Mouse (Mus musculus) NIH3T3 (cell line): ENCODE results near the gene Celsr1.

Experiments used
- DNase-seq: peaks from one replicate; pipeline ENCODE4 v3.0.0-alpha.2; 2012; ENCODE audit warnings: low read depth

Celsr1 gene

DNA sequence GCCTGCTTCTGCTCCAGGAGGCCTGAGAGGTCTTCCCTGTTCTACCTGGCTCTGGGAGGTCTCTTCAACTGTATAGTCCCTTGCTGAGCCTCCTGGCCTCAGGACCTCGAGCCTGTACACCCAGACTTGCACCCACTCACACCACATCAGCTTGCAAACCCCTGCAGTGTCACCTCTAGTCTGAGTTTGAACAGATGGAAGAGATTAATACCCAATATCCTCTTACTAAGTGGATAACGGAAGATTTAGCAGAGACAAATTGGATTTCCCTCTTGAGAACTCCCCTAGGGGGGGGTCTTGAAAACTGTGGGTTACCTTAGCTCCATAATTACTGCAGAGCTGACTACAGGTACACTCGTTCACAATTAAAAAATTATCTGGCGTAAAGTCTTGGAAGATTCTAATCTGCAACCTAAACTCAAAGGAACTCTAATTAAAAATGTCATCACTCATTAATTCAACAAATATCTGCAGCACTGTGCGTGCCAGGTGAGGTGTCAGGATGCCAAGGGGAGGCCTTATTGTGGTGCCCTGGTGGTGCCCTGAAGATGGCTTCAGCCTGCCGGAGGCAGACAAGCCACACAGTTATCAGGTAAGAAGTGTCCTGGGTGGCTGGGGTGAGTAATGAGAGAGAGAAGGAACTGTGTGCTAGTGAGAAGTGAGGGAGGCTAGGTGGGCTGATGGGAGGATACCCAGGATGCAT, 38.5 kb downstream of the Celsr1 start:
- no peak for DNase-seq

DNA sequence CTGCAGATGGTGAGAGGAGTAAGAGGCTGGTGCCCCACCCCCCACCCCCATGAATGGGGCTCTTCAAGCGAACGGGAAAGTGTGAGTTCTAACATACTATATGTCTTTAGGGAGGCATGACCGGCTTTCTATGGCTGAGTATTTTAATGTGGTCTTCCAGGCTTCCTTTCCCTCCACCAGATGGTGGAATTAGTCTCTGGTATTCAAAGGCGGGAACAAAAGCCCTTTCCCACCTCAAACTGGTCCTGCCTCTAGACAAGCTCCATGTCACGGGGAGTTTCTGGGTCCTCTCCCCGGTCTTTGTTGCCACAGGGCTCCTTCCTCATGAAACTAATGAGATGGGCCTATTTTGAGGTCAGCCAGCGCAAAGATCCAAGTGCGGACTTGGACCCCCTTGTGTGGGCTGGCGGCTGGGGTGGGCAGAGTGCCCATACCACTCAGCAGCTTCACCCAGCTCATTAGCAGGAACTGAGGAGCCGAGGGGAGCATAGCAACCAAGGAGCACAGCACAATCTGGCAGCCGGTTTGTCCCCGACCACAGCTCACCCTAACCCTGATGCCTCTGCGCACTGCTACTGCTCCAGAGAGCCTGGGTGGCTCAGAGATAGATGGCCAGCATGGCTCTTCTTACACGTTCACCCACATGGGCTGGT, 39.5 kb downstream of the Celsr1 start:
- DNase-seq, result no peak

DNA sequence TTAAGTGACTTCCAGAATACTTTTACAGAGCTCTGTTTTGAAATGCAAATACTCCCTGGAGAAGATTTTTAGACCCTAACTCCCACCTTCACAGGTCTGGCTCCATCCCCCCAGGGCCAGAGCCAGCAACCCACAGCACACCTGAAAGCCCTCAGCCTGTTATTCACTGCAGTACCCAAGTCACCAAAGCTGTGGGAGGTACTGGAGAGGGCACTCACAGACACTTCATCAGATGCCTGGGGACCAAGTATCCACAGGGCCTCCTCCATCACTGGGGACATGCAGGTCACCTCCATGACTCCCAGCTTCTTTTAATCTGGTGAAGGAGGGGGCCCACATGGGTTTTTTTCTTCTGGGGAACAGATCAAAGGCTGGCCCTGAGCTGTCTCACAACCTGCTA, 40.2 kb downstream of the Celsr1 start:
- DNase-seq, result no peak

DNA sequence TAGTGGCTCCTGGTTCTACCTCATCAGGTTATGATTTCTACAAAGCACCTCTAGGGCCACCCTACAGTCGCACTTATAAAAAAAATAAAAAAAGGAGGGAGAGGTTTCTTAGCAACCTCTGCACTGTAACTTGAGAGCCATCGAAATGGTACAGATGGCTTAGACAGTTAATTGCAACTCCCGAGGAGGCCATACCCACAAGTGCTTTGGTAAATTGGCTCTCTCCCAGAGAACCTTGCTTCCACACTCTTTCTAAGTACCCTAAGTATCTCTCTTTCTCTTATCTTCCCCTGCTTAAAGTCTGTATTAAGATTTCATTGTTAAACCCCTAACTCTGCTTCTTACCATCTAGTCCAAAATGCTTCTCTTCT, 41.5 kb downstream of the Celsr1 start:
- no peak for DNase-seq

DNA sequence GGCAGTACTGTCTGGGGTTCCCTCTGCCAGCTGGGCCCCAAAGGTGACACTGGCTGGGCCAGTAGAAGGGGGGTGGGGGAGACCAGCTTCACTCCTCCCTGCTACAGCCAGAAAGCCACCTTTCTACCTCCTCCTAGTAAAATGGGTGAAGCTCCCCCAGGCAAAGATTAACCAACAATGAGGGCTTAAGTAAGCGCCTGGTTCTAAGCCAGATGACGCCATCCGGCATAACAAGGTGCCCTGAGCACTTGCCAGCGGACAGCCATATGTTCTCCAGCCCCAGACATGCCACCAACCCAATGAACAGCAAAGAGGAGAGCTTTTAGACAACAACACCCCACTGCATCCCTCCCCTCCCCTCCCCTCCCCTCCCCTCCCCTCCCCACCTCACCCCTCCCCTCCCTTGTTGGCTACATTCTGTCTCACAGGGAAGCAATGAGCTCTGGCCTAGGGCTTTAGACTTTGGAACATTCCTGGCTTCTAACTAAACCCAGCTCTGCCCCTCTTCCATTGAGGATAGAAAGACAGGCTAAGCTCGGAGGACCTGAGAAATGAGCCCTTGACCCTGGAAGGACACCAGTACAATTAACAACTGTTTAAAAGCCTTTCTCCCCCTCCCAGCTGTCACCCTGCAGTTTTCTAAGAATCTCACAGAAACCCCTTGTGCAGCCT, 42.0 kb downstream of the Celsr1 start:
- DNase-seq, result peak; percentile 73

DNA sequence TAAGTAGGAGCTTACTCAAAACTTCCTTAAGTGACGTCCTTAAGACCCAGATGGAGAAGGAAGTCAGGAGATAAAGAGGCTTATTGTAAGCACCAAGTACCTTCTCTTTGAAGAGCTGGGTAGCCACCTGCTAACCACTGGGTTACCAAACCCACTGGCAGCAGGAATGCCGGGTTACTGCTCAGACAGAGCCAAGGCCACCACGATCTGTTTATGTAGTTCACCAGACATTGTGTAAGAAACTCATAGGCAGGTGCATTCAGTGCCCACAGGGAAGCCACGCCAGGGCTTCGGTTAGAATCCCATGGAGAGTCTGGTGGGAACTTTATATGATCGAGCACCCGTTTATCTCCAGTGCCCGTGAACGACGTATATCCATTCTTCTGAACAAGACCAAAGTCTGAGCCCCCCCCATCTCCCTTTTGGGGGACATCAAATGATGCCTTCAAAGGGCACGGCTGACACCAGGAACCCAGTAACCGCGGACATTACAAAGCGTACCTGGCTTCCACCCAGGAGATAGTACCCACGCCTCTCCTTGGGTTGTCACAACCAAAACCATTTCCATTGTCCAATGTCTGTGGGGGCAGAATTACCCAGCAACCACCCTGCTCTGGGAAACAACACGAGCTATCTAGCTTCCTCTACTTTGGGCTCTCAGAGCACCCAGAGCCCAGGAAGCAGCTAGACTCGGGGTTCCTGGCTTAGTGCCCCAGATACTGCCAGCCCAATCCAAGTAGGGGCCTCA, 42.7 kb downstream of the Celsr1 start:
- no peak for DNase-seq

DNA sequence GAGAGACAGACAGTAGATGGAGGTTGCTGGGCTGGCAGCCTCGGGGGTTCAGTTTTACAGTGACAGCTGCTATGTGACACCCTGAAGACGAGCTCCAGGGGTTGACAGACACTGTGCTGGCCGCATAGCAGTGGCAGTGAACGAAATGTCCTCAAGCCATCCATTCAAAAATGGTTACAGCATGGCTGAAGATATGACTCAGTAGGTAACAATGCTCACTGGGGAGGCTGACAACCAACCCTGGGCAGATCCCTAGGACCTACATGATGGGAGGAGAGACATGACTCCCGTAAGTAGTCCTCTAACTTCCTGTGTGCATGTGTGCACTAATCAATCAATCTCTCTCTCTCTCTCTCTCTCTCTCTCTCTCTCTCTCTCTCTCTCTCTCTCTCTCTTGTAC, 45.7 kb downstream of the Celsr1 start:
- DNase-seq, result peak; percentile 8

DNA sequence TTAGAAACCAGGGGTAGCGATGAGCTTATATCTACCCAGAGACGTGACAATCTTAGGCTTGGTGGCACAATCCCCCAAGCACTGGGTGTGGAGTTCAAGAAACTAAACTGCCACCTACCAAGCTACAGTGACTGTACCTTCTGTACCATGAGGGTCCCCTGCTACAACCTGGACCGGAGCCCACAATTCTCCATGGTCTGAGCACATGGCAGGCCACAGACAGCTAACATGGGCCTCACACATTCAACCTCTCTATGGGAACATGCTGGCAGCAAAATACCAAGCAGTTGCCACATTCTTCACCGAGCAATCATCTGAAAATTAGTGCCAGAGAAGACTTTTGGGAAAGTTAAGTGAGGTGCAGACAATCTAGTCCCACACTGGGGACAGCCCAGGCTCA, 47.4 kb downstream of the Celsr1 start:
- DNase-seq, result no peak

DNA sequence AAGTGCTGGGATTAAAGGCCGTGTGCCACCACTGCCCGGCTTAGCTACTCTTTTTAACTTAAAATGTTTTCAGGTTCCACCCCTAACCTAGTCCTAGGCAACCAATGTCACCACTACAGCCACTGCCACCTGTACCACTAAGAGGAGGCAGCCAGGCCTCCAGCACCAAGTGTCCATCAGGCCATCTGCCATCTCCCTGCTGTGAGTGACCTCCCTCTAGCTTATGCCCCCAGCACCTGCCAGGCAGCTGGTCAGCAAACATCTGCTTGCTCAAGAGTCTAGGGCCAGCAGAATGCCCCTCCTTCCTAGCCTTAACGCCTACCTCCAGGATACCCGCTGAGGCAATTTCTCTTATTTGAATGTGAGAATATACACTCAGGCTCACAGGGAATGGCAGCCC, 48.0 kb downstream of the Celsr1 start:
- DNase-seq, result no peak

DNA sequence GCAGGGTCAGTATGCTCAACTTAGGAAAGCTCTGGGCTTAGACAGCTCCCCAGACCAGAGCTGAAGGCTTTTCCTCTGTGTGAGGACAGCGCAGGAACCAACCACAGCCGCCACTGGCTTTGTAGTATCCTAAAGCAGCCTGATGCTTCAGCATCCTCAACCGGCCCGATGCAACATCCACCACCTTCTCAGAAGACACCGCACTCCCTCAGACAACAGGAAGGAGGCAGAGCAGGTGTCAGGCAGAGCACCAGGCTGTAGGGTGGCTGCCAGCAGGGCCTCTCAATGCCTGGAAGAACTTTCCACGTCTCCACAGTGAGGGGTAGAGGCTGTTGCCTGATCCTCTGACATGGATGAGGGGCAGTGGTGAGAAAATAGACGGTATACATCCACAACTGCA, 50.4 kb downstream of the Celsr1 start:
- DNase-seq, result no peak

DNA sequence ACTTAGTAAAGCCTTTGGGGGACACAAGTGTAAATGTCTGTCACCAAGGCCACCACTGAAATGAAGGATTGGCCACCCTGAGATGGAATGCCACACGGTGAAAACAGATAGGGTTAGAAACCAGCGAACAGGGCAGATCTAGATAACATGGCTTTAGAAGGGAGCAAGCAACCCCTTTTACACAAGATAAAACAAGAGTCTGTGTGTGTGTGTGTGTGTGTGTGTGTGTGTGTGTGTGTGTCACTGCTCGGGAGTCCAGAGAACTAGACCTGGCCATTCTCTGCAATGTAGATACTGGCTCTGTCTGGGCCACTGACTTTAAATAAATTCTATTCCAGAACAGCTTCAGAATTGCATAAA, 51.2 kb downstream of the Celsr1 start:
- no peak for DNase-seq

DNA sequence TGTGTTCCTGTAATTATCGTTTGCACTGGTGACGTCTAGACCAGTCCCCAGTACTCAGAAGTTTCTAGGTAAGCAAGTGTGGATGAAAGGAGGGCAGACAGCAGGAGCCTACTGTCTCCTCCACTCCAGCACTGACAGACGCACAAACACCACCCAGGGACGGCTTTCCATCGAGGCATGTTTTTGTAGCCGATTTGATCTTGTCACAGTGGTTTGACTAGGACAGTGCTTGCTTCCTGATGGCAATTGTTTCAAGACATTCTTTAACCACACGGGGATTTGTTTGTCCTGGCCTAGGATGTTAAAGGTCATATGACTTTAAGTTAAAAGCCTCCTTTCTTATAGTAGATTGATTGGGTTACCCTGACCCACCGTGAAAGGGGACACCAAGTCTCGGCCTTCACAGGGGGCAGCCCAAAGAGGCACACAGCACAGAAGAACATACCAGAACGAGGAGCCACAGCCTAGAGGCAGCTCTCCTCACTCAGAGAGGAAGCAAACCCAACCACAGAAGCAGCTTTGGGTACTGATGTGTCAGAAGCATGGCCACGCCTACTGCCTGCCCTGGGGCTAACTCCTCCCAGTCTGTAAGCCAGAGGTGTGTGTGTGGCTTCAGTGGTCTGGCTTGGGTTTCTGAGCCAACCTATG, 51.7 kb downstream of the Celsr1 start:
- peak; percentile 88 for DNase-seq

DNA sequence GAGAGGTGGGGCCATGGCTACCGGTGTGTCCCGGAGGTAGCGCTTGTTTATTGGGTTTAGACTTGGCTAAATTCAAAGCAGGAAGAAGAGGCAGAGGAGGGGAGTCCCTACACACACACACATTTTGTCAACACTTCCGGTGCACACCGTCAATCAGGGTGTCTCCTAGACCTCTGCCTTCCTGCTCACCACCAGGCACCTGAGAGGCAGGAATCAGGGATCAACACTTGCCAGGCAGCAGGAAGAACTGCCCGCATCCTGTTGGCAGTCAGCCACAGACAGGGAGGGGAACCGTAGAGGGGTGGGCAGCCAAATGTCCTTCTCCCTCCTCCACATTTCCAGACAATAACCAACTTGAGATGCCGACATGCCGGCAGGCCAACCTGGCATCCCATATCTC, 56.5 kb downstream of the Celsr1 start:
- DNase-seq, result no peak

DNA sequence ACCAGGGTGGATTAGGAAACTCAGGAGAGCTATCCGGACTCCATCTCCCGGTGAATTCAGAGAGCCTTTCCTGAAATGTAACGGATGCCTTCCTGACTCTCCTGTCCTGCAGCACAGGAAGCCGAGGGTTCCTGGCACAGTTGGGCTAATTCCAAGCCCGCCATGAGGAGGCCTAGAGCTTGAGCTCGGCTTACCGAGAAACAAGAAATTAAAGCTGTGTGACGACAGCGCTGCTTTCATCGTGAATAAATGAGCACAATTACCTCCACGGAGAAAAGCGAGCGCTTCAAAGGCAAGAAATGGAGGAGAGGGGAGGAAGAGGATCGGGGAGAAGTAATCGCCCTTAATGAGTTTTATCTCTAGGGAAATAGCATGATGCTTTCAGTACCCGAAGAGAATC, 57.8 kb downstream of the Celsr1 start:
- DNase-seq, result no peak

DNA sequence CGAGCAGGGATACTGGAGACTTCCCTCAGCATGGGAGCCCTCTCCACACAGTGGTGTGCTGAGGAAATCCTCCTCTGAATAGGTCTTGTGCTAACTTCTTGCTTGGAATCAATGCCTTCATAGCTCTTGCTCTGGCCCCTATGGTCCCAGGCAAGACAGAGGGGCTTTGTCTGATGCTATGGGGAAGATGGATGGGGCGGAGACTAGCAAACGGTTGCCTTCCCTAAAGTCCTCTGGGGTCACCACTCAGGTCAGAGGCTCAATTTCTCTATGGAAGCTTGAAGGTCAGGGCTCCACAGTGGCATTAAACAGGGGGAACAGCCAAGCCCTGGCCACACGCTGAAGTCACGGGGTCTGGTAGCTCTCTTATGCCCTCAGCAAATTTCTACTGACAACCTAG, 62.0 kb downstream of the Celsr1 start:
- DNase-seq, result no peak

DNA sequence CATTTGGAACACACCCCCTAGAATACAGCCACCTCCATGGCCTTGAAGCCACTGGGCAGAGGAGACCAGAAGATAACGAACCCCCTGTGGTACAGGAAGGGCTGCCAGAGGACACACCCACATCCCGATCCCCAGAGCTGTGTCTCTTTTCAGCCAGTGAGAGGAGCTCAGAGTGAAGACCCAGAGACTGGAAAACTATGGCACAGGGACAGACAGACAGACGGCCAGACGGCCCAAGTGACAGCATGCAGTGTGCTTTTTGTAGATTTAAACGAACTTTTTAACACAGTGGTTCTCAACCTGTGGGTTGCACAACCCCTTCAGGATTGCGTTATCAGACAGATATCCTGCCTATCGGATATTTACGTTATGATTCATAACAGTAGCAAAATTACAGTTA, 63.1 kb downstream of the Celsr1 start:
- DNase-seq, result no peak

DNA sequence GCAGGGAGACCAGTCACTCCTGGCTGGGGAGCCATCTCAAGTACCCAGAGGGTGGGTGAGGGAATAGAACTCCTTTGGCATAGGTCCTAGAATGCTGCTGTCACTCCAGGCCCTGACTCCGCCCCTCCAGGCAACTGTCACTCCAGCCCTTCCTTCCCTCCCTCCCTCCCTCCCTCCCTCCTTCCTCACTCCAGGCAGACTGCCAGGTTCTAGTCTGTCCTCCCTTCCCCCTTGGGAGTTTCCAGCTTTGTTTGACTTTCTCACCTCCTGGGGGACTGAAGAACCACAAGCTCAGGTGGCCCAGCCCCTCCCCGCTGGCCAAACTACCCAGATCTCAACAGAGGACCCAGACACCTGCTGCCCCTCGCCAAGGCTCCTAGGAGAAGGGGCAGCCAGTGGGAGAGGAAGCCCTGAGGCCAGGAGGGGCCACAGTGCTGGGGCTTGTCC, 63.8 kb downstream of the Celsr1 start:
- DNase-seq, result peak; percentile 60

DNA sequence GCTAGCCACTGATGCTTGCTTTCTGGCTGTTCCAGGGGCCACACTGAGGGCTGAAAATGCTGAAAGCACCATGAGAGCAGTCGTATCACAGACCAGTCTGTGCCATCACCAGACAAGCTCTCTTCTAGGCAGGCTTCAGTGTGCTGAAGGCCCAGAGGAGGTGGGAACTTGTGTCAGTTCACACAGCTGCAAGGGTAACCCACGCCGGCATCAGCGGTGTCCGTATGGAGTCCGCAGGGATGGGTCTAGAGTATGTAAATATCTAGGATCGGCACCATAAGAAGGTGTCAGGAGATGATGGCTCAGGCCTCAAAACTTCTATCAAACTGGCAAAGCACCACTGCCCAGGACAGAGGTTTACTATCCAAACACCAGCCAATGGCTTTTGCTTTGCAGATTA, 64.3 kb downstream of the Celsr1 start:
- no peak for DNase-seq

DNA sequence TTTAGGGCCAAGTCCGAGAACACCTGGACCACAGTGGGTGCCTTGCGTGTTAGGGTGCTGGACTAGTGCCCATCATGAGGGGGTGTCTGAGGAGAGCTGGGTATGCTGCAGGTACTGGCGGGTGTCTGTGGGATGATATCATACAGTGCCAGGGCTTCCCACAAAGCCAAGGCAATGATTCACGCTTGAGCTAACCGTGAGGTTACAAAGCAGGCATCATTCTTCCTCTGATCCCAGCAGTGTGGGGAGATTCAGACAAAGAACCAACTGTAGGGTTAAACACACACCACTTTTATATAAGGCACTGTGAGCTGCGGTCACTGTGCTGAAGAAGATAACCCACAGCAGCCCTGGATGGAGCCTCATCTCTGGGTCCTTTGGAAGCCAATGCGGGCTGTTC, 67.5 kb downstream of the Celsr1 start:
- no peak for DNase-seq

DNA sequence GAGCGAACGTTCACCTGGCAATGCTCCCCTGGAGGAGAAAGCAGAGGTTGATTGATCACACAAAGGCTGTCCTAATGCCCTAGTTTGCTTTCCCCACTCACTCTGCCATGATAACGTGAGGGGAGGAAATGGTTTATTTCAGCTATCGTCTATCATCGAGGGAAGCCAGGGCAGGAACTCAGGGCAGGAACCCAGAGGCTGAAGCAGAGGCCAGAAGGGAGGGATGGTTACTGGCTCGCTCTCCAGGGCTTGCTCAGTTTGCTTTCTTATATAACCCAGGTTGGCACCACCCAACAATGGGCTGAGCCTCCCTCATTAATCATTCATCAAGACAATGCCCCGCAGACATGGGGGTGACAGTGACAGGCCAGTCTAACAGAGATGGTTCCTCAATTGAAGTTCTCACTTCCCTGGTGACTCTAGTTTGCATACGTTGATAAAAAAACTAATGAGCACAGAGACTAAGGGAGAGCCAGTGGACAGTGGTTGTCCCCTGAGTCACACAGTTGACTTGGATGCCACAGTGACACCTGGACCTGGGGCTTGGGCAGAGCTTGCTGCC, 70.2 kb downstream of the Celsr1 start:
- DNase-seq, result no peak

DNA sequence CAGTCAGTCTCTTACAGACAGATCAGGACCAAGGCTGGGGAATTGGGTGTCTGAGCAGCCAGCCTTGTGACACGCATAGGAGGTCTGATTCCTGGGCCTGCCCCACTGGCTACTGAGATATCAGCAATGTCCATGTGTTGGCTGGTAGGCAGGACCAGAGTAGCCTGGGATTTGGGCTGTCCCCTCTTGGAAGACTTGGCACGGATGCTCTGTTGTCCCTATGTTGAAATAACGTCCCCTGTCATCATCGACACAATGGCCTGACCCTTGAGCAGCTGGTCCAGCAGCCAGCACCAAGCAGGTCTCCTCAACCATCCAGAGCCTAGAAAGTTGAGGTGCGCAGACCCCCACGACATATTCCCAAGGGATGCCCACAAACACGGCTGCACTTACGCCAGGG, 70.9 kb downstream of the Celsr1 start:
- DNase-seq, result no peak

DNA sequence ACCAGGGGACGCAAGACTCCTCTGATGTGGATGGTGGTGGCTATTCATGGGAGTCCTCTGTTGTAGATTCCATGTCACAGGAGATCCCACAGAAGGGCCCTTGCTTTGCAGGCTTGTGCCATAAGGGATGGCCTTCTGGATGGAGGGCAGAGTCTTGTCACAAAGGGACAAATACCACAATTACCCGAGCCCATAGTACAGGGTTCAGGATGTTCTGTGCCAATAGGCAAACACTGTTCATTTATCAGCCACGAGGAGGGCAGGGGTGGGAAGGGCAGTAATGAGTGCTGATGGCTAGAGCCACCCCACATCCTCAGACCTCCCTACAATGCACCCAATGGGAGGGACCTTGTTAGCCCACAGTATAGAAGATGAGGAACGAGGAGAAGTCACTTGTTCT, 71.9 kb downstream of the Celsr1 start:
- no peak for DNase-seq
